Mouse (Mus musculus): ENCODE measurements around the gene Efnb2.

The Efnb2 gene

GRCm38 (mm10) chr8:8656578-8657441 lies 4.2 kb downstream of the Efnb2 start:
- in situ Hi-C loops (cut with MboI; ENCODE audit: low sequenced_read_pairs): no loop called here

- in situ Hi-C loops (cut with MboI; ENCODE audit: low sequenced_read_pairs): no loop called here
Observed at GRCm38 (mm10) chr8:8655346-8656340, 5.4 kb downstream of the Efnb2 start.

DNA sequence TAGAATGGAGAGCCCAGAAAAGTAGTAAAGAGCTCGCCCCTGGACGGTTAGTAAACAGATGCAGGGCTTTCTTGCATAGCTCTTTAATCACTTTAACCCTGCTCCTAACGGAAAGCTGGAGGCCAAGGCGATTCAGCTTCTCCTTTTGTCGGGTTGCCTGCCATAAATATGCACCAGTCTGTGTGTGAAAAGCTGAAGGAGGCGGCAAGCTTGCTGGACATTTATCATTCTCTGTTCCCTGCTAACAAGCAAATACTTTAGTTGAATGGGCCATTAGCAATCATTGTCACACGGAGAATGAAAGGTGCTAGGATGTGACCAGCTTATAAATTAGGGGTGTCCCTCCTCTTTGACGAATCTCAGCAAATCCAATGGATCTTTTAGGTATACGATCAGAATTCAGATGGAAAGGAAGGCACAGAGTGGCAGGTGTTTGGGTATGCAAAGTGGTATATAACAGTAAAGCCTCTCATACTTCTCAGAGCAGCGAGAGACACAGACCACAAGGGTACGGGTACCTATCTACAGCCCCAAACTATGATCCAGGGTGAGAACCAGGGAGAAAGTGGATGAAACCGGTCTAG lies 7.0 kb downstream of the Efnb2 start:
- in situ Hi-C loops (cut with MboI; ENCODE audit: low sequenced_read_pairs): no loop called here

DNA sequence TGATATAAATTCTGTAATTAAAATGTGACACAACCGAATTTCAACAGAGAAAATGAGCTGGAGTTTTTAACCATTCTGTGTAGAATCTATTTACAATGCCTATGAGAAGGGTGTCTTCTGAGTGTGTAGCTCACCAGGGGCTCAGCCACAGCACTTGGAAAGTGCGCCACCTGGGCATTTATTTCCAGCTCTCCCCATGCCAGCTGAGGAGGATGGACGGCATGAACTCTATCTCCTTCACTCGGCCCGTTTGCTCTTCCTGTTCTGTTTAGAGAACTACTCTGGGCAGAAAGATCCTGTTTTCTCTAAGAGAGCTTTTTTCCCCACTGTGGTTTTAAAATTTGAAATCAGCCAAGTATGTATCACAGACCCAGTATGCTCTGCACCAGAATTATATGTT lies 7.7 kb downstream of the Efnb2 start:
- in situ Hi-C loops (cut with MboI; ENCODE audit: low sequenced_read_pairs): no loop called here

DNA sequence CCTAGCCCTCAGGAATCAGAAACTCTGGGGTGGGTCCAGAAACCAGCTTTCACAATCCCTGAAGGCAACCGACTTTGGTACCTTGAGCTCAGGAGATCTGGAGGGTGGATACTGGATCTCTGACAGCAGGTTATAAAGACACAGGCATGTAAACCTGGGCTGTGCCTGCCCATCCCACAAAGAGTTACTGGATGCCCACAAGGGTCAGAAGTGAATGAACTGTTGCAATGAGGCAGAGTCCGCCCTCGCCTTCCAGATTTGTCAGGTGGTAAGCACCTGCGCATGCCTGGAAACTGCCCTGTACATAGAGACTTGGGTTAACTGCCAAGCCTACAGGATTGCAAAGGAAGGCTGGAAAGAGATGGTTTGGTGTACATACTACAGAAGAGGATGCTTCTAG lies 8.7 kb downstream of the Efnb2 start:
- in situ Hi-C loops (cut with MboI; ENCODE audit: low sequenced_read_pairs): no loop called here

DNA sequence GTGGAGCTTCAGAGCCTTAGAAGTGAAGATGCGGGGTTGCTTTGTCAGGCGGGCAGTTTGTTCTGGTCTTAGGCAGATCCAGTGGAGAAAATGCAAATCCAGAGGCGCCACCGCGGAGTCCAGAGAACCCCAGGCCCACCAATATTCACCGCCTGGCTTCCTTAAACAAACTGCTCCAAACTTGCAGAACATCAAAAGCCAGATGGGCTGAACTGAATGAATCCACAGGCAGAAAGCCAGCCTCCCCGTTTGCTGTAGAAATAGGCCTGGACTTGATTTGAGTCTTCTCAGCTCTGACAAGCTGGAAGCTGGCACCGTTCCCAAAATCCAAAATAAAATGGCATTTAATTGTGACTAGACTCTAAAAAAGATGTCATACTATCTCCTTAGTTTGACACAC lies 11.1 kb downstream of the Efnb2 start:
- in situ Hi-C loops (cut with MboI; ENCODE audit: low sequenced_read_pairs): no loop called here

- in situ Hi-C loops (cut with MboI; ENCODE audit: low sequenced_read_pairs): no loop called here
Observed at GRCm38 (mm10) chr8:8649536-8649935, 11.5 kb downstream of the Efnb2 start.

DNA sequence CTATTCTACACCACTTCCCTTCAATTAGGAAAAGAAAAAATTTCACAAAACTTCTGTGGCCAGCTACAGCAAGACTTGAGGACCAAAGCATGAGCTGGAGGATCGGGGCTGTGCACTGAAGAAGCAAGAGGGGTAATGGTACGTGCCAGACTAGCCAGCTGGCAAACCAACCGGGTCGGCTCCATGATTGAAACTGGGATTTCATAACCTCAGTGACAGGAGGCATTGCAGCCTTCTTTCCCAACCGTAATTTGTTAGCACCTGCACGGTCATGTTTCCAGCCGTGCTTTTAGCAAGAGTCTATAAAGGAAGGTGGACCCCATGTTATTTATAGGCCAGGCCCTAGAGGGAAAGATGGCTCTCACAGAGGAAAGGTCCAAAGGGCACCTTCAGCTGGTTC lies 12.4 kb downstream of the Efnb2 start:
- in situ Hi-C loops (cut with MboI; ENCODE audit: low sequenced_read_pairs): no loop called here

DNA sequence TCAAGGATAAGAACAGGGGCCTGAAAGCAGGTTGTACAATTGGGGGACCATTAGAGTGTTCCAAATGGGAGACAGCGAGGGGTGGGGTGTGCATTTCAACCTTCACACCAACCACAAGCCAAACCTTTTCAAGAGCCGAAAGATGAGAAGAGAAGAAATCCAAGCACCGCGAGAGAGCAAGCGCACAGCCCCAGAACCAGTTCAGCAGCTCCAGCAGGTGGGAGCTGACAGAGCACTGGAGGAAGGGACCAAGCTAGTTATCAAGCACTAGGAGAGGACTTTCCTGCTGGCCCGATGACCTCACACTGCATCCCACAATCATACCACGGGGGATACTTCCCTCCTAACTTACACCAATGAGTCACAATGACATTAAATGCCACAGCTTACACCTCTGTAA lies 13.2 kb downstream of the Efnb2 start:
- in situ Hi-C loops (cut with MboI; ENCODE audit: low sequenced_read_pairs): no loop called here

DNA sequence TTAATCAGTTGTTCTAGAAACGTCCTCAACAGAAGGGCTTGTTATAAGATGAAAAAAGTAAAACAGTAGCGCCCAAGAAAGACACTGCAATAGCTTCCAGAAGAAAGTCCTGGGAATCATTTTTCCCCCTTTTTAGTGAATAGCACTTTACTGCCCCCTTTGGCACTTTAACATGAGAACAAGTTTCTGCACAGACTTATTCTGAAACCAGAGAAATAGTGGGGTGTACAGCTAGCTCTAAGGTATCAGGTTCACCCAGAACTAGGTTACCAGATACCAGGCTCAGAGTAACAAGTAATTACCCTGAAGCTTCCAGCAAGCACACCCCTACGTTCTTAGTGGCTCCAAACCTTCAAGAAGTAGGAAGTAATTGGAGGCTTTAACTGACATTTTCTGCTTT lies 13.7 kb downstream of the Efnb2 start:
- in situ Hi-C loops (cut with MboI; ENCODE audit: low sequenced_read_pairs): no loop called here

DNA sequence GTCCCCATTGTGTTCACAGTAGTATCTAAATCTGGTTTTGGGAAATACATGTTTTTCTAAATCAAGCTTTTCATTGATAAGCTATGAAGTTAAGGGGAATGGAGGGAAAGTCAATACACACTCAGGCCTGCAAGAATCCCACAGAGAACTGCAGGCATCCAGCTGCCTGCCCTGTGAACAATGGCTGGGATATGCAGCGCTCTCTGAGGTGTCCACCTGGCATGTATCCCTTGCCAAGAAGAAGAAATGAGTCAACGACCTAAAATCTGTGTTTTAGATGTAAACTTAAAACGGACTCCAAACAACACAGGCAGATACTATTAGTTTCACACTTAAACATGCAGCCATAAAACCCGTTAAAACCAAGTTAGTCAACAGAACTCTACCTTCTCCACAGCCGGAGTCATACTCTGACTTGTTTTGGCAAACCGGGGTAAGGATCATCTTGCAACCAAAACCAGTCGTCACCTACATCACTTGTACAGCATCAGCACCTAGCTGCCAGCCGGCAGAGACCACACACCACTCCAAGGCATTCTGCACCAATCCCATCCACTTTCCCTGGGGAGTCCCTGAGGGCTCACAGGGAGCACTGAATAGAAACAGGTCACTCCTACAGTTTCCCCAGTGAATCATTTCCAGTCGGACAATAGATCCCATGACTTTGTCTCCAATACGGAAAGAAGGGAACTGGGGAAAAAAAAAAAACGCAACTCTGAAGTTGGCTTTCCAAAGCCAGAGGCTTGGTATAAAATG lies 16.7 kb downstream of the Efnb2 start:
- in situ Hi-C loops (cut with MboI; ENCODE audit: low sequenced_read_pairs): no loop called here

DNA sequence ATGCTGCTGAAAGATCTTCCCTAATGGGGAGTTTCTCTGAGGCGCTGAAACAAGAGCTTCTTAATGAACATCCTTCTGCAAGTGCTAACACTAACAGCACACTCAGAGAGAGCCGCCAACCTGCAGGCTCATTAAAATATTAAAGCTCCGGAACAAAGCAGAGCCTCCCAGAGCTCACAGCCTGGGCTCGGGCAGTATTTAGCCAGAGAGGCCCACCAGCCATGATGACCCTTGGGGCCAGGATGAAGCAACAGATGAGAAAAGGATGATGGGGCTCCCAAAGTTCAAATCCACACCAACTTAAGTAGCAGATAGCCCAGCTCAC lies 20.8 kb downstream of the Efnb2 start:
- in situ Hi-C loops (cut with MboI; ENCODE audit: low sequenced_read_pairs): no loop called here

DNA sequence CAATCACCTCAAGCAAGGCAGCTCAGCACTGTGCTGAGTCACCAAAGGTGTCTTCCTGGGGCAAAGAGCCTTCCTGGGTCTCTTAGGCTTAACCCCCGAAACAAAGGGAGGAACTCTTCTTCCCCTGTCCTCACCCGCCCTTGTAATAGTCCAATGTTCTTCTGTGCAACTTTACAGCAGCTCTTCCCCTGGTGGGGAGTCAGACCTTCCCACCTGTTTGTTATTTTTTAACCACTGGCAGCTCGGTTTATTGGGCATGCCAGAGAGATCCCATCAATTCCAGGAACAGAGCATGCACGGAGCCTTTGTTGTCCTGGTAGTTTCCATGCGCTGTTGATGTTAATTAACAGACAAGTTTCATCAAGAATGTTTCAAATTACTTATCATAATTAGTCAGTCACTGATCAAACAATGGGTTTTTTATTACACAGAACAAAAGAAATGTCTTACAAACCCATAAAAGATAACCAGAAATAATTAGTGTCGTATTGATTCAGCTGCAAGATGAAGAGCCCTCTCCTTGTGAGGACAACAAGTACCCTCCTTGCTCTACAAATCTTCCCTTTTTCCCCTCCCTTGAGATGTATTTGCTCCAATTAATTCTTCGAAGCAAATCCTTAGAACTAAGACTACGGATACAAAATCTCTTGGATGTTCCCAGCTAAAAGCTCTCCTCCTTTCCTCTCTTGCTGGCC lies 21.3 kb downstream of the Efnb2 start:
- in situ Hi-C loops (cut with MboI; ENCODE audit: low sequenced_read_pairs): no loop called here

- in situ Hi-C loops (cut with MboI; ENCODE audit: low sequenced_read_pairs): no loop called here
Observed at GRCm38 (mm10) chr8:8631394-8631793, 29.6 kb downstream of the Efnb2 start.

GRCm38 (mm10) chr8:8624017-8624416 lies 37.0 kb downstream of the Efnb2 start:
- in situ Hi-C loops (cut with MboI; ENCODE audit: low sequenced_read_pairs): no loop called here

DNA sequence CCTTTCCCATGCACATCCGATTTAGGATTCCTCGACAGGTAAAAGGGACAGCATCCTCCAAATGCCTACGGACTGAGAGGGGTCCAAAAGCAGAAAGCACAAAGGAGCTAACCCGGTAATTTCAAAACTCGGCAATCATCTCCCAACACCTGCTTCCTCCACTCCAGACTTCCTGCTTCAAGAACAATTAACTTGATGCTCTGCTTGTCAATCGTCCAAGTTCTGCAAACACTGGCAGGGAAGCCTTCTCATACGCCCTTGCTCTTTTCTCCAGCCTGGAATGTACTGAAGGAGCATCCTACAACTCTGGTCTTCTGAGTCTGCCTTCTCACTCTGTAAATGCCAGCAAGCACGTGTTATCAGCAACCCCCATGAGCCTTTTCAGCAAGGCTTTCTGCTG lies 37.6 kb downstream of the Efnb2 start:
- in situ Hi-C loops (cut with MboI; ENCODE audit: low sequenced_read_pairs): no loop called here

DNA sequence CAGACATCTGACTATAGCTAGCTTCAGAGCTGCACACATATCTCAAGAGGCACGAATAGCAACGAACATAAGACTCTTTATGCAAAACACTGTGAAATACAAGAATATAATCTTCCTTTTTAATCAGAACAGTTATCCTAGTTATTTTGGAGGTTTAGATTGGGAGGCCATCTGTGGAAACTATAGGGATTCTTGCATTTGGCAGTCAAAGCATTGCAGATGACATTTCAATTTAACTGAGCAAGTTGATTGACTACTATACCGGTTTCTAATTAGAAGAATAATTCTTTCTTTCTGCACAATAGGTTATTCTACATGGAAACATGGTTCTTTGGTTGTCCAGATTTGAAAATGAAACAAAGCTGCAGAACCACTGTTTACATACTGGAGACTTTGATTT lies 38.6 kb downstream of the Efnb2 start:
- in situ Hi-C loops (cut with MboI; ENCODE audit: low sequenced_read_pairs): no loop called here

DNA sequence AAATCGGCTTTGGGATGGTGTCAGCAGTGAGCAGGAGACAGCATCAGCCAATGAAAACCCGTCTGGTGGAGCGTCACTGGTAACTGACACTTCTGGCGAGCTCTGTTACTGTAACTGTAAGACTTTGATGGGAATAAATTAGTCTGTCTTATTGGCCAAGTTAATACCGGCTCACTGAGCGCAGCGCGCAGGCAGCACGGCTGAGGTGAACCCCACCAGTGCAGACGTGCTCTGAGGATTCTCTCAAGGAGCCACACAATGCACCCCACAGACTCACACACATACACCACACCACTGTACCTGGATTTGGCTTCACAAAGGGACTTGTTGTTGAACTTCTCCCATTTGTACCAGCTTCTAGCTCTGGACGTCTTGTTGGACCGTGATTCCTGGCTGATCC lies 39.0 kb downstream of the Efnb2 start:
- in situ Hi-C loops (cut with MboI; ENCODE audit: low sequenced_read_pairs): no loop called here

DNA sequence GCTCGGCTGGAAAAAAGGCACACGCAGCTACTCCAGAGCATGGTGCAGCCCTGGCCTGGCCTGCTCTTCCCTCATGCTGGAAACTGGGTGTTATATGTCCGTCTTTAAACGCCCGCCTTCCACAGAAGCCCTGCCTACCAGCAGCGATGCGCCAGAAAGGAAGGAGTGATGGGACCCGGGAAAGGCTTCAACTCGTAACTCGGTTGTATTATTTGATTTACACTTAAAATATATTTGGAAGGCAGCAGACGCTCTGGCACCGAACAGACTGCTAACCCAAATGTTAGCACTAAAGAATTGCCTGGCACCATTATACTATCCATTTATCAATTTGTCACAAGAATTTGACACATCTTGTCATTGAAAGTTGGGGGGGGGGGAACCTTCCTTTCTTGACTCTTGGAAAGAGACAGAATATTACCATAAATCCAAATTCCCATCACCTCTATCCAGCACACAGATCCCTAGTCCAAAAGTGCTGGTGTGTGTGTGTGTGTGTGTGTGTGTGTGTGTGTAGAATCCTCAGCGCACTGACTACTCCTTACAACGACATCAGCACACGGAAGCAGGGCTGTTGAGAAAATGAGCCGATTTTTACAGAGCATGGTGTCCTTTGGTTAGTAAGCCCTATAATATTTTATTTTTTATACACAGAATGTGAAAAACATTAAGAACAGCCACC lies 39.7 kb downstream of the Efnb2 start:
- in situ Hi-C loops (cut with MboI; ENCODE audit: low sequenced_read_pairs): no loop called here

GRCm38 (mm10) chr8:8620536-8620935 lies 40.5 kb downstream of the Efnb2 start:
- in situ Hi-C loops (cut with MboI; ENCODE audit: low sequenced_read_pairs): no loop called here
